Mouse (Mus musculus) megakaryocyte progenitor cell, adult 5-6 weeks (primary cell): ENCODE measurements around the gene Ilf3. TPM values are rescaled to one million over a fixed set of nuclear protein-coding genes. Genes with fewer than 3 reads are reported as not detected.
A peak's percentile ranks its signal among the peaks of the same experiment; 100 is the strongest.

Source experiments
- ATAC-seq: replicated peaks from 2 replicates; pipeline ENCODE4 v1.8.0; 2016; ENCODE audit warnings: mild to moderate bottlenecking, moderate TSS enrichment, inconsistent platforms; ENCODE audit not compliant: poor library complexity
- total RNA-seq, 2 experiments: library from RNA; stranded (forward) in 1 of 2; stranded (reverse) in 1 of 2; fragments of 157-497, 149-512 nt in 1 of 2; fragments of 200-1000 nt in 1 of 2; gene quantifications; 2 replicates each; pipeline versions ENCODE4 v1.2.3 to v1.2.4; 2015 to 2017

The Ilf3 gene
- total RNA-seq, 2 experiments from 2014 or later: 56.9 to 100 TPM

GRCm38 (mm10) chr9:21337652-21338051, 30.0 kb upstream of the Ilf3 start:
- ATAC-seq: no peak

DNA sequence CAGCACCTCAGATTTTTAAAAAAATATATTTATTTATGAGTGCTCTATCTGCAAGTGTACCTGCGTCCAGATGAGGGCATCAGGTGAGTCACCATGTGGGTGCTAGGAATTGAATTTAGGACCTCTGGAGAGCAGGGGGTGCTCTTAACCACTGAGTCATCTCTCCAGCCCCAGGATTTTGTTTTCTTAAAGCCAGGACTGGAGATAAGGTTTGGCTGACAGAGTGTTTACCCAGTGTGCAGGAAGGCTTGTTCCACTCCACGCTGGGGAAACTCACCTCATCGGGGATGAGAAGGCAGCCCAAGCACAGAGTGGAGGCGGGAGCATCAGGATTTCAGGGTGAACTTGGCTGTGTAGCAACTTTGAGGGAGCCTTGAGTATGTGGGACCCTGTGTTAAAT, 27.3 kb upstream of the Ilf3 start:
- no peak for ATAC-seq

GRCm38 (mm10) chr9:21346627-21347365, 20.9 kb upstream of the Ilf3 start:
- no peak for ATAC-seq

- peak; percentile 67 for ATAC-seq
Observed at GRCm38 (mm10) chr9:21348152-21348551, 19.5 kb upstream of the Ilf3 start.

DNA sequence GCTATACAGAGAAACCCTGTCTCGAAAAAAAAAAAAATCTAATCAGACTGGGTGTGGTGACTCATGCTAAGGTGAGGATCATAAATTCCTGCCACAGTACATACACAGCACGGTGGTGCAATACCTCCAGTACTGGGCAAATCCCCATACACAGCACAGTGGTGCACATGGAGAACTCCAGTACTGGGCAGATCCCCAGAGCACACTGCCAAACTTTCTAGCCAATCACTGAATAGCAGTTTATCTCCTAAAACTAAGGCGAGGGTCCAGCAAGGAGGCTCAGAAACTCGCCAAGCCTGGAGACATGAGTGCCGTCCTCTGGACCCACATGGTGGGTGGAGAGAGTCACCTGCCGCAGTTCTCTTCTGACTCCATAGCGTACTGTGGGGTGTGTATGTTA, 16.5 kb upstream of the Ilf3 start:
- ATAC-seq: 0 out of 2 replicates have a peak, but pooled peaks have one; percentile 30

GRCm38 (mm10) chr9:21351702-21352377, 15.8 kb upstream of the Ilf3 start:
- ATAC-seq: no peak

DNA sequence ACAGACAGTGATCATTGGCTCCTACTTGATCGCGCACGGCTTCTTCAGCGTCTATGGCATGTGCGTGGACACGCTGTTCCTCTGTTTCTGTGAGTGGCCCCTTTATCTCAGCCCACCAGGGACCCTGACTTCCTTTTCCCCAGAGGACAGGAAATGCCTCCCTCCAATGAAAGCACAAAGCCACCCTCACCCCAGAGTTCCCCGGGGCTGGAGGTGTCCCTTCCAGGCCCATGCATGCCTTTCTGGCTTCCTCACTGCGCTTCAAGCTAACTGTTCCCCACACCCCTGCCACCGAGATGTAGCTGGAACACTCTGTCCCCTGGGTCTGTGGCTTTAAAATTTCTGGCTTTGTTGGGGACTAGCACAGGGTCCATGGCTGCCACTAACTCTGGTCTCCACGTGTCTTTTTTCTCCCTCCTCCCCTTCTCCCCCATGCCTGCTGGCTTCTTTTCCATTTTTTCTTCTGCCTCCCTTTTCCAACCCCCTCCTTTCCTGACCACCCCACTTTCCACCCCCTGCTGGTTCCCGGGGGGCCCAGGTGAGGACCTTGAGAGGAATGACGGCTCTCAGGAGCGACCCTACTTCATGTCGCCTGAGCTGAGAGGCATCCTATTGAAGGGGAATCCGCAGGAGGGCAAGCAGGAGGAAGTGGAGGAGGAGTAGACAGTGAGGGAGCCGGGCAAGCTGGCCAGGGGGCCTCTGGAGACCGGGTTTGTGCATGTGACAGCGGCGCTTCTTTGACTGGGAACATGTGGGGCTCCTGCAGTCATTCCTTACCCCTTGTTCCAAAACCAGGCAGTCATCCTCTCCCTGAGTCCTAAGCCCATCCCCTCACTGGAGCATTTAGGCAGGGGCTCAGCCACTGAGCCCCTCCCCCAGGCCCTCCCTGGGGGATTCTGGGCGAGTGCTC, 15.0 kb upstream of the Ilf3 start:
- ATAC-seq: peak; percentile 73

DNA sequence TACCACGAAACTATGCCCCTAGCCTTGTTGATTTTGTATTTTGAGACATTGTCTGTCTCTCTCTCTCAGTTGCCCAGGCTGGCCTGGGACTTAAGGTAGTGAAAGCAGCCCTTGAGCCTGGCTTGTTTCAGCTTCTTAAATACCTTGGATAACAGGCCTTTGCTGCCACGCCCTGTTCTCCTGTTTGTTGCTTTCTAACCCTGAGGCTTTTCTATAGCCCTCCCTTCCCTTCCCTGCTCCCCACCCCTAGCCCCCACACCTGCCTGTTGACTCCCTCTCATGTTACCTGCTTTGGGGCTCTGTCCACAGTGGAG, 14.3 kb upstream of the Ilf3 start:
- no peak for ATAC-seq

- ATAC-seq: no peak
Observed at GRCm38 (mm10) chr9:21354796-21355195, 12.9 kb upstream of the Ilf3 start.

DNA sequence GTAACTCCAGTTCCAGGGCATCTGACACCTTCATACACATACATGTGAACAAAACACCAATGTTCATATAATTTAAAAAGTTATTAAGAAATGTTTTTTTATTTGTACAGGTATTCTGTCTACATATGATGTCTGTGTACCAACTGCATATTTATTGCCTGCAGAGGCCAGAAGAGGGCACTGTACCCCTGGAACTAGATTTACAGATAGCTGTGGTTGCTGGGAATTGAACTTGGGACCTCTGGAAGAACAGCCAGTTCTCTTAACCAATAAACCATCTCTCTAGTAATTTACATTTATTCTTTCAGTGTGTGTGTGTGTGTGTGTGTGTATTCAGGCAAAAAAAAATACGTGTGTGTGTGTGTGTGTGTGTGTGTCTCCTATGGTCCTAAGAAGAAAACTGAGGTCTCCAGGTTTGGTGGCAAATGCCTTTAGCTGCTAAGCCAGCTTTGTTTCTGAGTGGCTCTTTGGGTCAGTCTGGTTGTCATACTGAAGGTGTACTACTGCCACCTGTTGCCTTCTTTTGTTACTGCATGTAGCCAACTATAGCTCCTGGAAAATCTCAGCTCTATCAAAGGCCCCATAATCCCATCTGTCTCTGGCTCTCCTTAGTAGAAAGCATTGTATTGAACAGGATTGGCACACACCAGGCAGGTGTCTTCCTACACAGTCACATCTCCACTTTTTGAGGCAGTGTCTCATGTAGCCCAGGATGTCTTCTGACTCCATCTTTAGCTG, 10.5 kb upstream of the Ilf3 start:
- peak; percentile 90 for ATAC-seq

DNA sequence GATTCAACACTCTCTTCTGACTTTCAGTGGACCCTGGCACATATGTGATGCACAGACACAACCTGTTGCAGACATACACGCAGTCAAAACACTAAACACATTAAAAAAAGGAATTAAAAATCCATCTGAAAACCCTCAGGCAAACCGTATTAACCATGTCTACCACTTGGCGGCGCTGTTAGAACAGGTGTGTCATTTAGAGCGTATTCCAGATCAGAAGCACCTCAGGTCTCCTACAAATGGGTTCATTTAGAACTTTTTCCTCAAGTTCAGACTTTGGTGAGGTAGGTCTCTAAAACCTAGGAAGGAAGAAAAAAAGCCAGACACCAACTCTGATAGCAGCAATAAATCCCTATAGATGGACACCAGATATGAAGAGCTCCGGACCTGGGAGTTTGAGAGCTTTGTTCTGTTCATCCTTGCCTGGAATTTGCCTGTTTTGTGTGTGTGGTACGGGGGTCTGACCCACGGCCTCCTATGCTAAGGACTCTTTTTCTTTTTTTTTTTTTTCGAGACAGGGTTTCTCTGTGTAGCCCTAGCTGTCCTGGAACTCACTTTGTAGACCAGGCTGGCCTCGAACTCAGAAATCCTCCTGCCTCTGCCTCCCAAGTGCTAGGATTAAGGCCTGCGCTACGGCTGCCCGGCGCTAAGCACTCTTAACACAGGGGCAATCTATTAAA, 990 bp upstream of the Ilf3 start:
- peak; percentile 27; the same call in 1 of the 2 replicates for ATAC-seq

GRCm38 (mm10) chr9:21368131-21368584, 487 bp downstream of the Ilf3 start:
- ATAC-seq: peak; percentile 34

DNA sequence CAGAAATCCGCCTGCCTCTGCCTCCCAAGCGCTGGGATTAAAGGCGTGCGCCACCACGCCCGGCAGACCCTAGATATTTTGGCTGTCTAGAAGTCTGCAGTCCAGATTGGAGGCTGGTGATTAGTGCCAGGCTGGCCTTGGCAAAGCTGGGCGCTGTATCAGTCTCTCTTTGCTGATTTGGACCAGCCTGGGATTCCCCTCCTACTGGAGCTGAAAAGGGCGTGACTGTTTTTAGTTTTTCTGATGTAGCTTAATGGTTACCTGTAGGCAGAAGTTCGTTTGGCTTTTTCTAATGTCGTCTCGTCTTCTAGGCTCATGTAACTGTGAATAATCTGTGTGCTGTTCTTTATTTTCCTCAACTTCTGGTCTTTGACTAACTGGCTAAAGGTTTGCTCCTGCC, 1.4 kb downstream of the Ilf3 start:
- no peak for ATAC-seq

DNA sequence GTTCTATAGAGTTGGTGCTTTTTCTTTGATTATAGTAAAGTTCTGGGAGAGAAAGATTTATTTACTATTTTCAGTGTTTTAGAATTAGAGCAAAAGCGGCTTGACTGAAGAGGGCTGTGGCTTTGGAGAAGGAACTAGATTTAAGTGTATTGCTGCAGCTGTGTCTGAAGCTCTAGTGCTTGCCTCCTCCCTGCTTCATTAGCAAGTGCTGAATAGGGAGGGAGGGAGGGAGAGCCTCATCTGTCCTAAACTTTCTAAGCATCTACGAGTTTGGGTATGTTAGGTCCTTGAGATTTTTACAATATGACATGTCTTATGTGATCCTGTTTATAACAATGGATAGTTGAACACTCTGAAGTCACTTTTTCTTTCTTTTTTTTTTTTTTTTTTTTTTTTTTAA, 3.2 kb downstream of the Ilf3 start:
- ATAC-seq: no peak

DNA sequence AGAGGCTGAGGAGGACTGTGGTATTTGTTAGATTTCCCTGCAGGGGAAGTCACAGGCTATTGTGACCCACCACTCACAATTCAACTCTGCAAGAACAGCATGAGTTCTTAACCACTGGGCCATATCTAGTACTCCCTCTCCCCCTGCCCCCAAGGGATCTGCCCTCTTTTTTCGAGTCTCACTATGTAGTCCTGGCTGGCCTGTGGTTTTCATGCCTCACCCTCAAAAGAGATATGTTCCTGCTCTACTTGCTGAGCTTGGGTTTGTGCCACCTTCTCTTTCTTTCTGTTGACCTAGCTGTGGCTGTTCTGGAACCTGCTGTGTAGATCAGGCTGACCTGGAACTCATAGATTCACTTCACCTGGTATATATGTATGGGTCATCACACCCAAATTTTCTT, 4.8 kb downstream of the Ilf3 start:
- ATAC-seq: no peak

GRCm38 (mm10) chr9:21379195-21379594, 11.5 kb downstream of the Ilf3 start:
- ATAC-seq: peak; percentile 81

DNA sequence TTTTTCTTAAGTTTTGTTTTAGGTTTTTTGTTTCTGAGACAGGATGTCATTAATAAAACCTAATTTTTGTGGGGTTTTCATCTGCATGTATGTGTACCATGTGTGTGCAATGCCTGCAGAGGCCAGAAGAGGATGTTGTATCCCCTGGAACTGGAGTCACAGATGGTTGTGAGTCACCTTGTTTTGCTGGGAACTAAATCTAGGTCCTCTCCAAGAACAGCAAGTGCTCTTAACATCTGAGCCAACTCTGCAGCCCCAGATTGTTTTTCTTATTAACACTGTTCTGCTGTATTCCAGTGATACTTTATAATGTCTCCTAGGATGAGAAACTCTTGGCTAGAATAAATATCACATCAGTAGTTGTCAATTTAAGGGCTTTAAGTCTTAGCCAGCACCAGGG, 13.2 kb downstream of the Ilf3 start:
- ATAC-seq: no peak

DNA sequence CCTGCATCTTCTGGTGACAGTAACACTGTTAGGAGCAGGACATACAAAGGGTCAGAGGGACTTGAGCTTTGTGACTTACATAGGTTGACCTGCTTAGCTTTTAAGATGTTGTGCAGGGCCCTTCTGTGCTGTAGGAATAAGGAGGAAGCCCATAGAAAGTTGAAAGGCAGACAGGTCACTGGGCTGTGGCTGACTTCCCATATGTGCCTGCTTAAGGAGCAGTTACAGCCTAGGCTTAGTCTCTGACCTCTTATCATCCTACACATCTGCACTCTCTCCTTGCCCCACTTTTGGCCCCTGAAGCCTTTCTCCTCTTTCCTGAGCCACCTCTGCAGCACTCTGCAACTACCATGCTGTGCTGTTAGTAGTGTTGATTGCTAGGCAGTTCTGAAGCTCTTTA, 16.3 kb downstream of the Ilf3 start:
- ATAC-seq: no peak

DNA sequence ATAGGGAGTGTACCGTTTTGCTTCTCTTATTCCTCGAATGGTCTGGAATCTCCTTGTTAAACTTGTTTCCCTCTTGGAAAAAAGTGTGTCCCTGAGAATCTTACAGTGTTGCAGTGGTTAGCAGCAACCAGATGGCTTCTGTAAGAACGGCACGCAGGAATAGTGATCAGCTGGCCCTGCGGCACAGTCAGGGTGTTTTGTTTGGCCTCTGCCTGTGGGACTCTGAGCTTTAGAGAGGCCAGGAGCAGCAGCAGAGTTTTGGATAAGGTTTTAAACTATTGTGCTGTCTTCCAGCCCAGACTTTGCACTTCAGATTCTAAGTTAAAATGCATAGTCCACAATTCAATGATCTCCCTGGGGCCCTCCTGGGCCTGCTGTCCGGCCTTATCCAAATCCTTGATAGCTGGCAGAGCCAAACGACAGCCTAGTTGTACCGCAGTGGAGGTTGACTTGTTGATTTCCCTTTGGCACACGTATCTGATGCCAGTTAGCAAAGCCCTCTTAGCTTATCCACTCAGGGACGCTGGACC, 25.0 kb downstream of the Ilf3 start:
- no peak for ATAC-seq

DNA sequence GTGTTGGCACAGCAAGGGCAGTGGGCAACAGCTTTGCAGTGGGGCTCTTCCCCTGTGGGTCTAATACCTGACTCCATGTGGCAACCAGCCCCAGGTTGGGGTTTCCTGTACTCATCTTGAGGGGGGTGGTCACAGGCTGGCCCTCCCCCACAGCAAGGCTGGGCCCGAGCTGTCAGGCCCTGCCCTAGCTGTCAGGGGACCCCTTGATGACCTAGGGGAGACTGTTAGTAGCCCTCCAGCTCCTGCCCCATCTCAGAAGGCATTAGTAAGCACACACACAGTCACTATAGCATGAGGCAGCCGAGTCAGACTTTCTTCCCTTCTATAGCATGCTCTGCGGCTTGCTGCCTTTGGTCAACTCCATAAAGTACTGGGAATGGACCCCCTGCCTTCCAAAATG, 28.0 kb downstream of the Ilf3 start:
- no peak for ATAC-seq
